Mouse (Mus musculus) embryonic facial prominence, embryonic 12.5 days (tissue): Measurements from ENCODE around the gene Plb1. TPM values are rescaled to one million over a fixed set of nuclear protein-coding genes. Genes with fewer than 3 reads are reported as not detected.
A peak's percentile ranks its signal among the peaks of the same experiment; 100 is the strongest.

Experiments used
- ATAC-seq: fragments of 200-750 bp; cut with Nextera tagmentation; 2 replicates; pipeline ENCODE4 v1.8.0; 2017; ENCODE audit not compliant: insufficient number of reproducible peaks, insufficient read depth, low FRiP score, low TSS enrichment
- H3K27ac ChIP-seq: fragments of 300-500 bp; sonication (generic); 2 replicates; pipeline ENCODE4 v1.5.1; 2016; ENCODE audit warnings: mild to moderate bottlenecking
- H3K27me3 ChIP-seq: fragments of 300-500 bp; sonication (generic); 2 replicates; pipeline ENCODE4 v1.6.1; 2016; ENCODE audit warnings: mild to moderate bottlenecking, moderate library complexity
- H3K36me3 ChIP-seq: fragments of 300-500 bp; sonication (generic); 2 replicates; pipeline ENCODE4 v1.6.1; 2016; ENCODE audit warnings: mild to moderate bottlenecking
- H3K4me1 ChIP-seq: fragments of 300-500 bp; sonication (generic); 2 replicates; pipeline ENCODE4 v1.6.1; 2016
- H3K4me2 ChIP-seq: fragments of 300-500 bp; sonication (generic); replicated peaks from 2 replicates; pipeline ENCODE4 v1.6.1; 2016; ENCODE audit warnings: mild to moderate bottlenecking, moderate library complexity
- H3K4me3 ChIP-seq: fragments of 300-500 bp; sonication (generic); 2 replicates; pipeline ENCODE4 v1.5.1; 2016; ENCODE audit warnings: mild to moderate bottlenecking
- H3K9ac ChIP-seq: fragments of 300-500 bp; sonication (generic); 2 replicates; pipeline ENCODE4 v1.6.1; 2016; ENCODE audit warnings: mild to moderate bottlenecking, moderate library complexity
- H3K9me3 ChIP-seq: fragments of 300-500 bp; sonication (generic); 2 replicates; pipeline ENCODE4 v1.6.1; 2016; ENCODE audit warnings: mild to moderate bottlenecking, moderate library complexity
- WGBS: fragments of 180-500 bp; shearing (Covaris S2); methylation state at CpG from one replicate; pipeline ENCODE4 v1.1.7; 2016; 5-methylcytosine and 5-hydroxymethylcytosine counted together
- polyA plus RNA-seq: library from polyadenylated mRNA; unstranded; fragments of >200 nt; fragmentation: Nextera tagmentation; extraction: Ambion mirVana; gene quantifications from 2 replicates; pipeline ENCODE4 v1.2.1, GENCODE M21; 2016

Plb1 gene
- polyA plus RNA-seq, 1 experiment from 2014 or later, result 0.22 TPM

DNA sequence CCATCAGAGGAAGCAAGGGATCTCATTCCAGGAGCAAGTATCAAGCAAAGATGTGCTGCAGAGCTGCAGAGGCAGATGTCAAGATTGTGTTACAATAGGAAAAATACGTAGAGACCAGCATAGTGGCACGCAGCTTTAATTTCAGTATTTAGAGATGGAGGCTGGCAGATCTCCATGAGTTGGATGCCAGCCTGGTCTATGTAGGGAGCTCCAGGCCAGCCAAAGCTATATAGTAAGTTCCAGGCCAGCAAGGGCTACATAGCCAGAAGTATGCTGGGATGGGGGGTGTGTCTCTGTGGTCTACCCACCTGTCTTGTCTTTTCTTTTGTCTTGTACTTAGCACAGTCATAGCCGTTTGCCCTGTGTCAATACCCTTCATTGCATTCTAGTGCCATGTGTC, 28.7 kb downstream of the Plb1 start:
- H3K9ac ChIP-seq, result no peak overlapping the region
- H3K27ac ChIP-seq, result no peak overlapping the region
- no peak overlapping the region for H3K4me2 ChIP-seq
- no peaks in the 10 kb centered on the region for H3K36me3 ChIP-seq
- H3K9me3 ChIP-seq, result no peaks in the 10 kb centered on the region
- no peaks in the 10 kb centered on the region for H3K27me3 ChIP-seq
- no peaks in the 10 kb centered on the region for H3K4me1 ChIP-seq
- WGBS, result 89% methylated on average over 3 of the region's 3 CpGs
- H3K4me3 ChIP-seq, result no peak overlapping the region
- ATAC-seq, result no peak

DNA sequence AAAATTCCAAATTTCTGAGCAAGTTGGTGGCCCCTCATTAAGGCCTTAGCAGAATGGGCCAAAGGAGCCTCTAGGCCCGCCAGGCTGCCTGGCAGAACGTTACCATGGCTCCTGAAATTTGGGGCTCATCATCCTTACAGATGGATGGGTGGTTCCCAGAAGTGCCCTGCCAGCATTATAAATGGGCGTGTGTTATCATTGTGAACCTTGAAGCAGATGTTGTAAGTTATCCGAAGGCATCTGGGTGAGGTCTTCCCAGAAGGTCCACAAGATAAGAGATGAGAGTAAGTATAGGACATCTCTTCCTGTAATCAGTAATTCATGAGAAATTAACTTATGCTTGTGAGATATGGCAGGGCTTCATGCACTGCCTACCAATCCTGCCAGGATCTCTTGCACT, 30.0 kb downstream of the Plb1 start:
- H3K4me1 ChIP-seq, result no peaks in the 10 kb centered on the region
- no peak overlapping the region for H3K9ac ChIP-seq
- no peak for ATAC-seq
- no peaks in the 10 kb centered on the region for H3K9me3 ChIP-seq
- no peaks in the 10 kb centered on the region for H3K27me3 ChIP-seq
- H3K4me3 ChIP-seq, result no peak overlapping the region
- H3K27ac ChIP-seq, result no peak overlapping the region
- H3K4me2 ChIP-seq, result no peak overlapping the region
- no peaks in the 10 kb centered on the region for H3K36me3 ChIP-seq
- WGBS, result 91% methylated on average over 4 of the region's 4 CpGs

DNA sequence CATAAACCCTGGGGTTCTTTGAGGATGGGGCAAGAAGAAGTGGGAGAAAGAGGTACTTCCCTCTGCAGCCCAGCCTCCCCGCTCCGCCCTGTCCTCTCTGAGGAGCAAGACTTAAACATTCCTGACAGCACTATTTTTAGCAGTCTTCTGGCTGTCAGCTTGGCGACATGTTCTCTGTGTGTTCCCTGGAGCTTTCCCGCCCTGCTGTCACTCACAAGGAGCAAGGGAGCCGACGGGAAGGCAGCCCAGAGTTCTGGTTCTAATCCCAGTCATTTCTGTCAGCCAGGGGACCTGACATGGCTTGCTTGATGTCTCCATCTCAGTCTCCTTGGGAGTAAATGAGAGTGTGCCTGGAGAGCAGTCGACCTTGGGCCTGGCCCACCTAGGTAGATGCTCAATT, 40.0 kb downstream of the Plb1 start:
- Histone ChIP-seq H3K27ac (no peak overlapping the region), H3K4me2 (no peak overlapping the region), H3K4me3 (no peak overlapping the region), H3K36me3 (no peaks in the 10 kb centered on the region), H3K27me3 (no peaks in the 10 kb centered on the region), H3K4me1 (peaks cover 3% of the 10 kb centered on the region; the same call in 1 of the 2 replicates), H3K9me3 (no peaks in the 10 kb centered on the region), H3K9ac (no peak overlapping the region)
- no peak for ATAC-seq
- 41% methylated on average over 7 of the region's 7 CpGs for WGBS

DNA sequence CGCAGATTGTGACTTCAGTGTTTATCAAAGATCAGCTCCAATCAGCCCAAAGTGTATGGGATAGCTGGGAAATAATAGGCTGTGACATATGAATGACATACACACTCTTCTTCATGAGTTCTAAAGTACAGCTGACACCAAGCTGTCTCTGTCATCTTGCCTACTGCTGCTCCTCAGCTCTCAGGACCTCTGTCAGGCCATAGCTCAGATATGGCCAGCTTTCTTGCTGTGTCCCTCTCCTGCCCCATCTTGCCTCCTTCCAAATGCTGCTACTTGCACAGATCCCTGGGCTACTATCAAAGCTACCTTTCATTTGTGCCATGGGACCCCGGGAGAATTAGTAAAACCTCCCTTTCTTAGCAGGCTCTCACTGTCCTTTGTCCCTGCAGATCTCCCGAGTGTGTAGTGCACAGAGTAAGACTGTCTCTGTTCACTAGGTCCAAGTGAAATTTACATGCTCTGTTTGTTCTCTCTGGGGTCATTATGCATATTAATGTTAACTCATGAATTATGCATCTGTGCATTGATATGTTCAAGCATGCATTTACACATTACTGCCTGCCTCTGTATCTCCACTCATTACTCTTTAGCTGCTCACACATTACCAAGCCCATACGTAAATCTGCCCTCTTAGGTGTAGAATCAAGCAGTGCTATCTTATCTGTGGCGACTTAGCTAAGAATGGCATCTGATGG, 45.6 kb downstream of the Plb1 start:
- ATAC-seq, result no peak
- Histone ChIP-seq H3K27ac (no peak overlapping the region), H3K27me3 (no peaks in the 10 kb centered on the region; the same call in 1 of the 2 replicates), H3K4me3 (no peak overlapping the region), H3K9me3 (no peaks in the 10 kb centered on the region), H3K9ac (no peak overlapping the region), H3K4me2 (no peak overlapping the region), H3K4me1 (peaks cover 5% of the 10 kb centered on the region; the same call in 1 of the 2 replicates), H3K36me3 (no peaks in the 10 kb centered on the region)
- WGBS, result 72% methylated on average over 5 of the region's 5 CpGs

DNA sequence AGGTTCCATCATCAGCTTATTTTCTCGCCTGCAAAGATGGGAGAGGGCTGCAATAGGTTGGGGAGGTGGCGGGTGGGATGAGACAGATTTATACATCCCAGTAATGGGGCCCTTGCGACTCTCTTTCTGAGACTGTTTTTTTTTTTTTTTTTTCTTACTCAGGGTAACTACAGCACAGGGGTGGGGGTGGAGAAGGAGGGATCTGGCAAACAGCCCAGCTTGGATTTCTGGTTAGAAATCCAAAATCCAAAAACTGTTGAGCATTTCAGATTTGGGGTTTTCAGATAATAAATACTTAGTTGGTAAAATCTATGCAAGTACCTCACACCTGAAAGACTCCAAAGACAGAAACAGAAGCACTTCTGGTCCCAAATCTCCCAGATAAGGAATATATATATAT, 47.6 kb downstream of the Plb1 start:
- H3K27me3 ChIP-seq, result no peaks in the 10 kb centered on the region; the same call in 1 of the 2 replicates
- no peaks in the 10 kb centered on the region for H3K36me3 ChIP-seq
- H3K9ac ChIP-seq, result no peak overlapping the region
- H3K9me3 ChIP-seq, result no peaks in the 10 kb centered on the region
- H3K27ac ChIP-seq, result no peak overlapping the region
- H3K4me2 ChIP-seq, result no peak overlapping the region
- ATAC-seq, result no peak
- no peak overlapping the region for H3K4me3 ChIP-seq
- H3K4me1 ChIP-seq, result peaks cover 5% of the 10 kb centered on the region; the same call in 1 of the 2 replicates
- WGBS, result 61% methylated on average over 3 of the region's 3 CpGs

DNA sequence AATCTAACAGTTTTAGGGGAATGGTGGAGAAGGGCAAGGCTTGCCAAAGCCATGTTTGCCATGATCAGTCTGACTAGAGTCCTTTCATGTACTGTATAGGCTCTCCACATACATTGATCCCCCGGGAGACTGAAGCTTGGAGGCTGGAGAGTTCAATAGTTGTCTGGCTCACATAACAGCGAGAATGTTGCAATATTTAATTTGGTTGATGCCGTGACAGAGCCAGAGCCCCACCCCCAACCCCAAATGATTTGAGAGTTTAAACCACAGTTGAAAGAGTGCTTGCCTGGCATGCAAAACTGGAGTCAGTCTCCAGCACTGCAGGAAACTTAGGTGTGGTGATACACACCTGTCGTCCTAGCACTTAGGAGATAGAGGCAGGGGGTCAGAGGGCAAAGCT, 49.8 kb downstream of the Plb1 start:
- H3K4me2 ChIP-seq, result no peak overlapping the region
- no peak for ATAC-seq
- 52% methylated on average over 4 of the region's 4 CpGs for WGBS
- H3K4me3 ChIP-seq, result no peak overlapping the region
- H3K9me3 ChIP-seq, result no peaks in the 10 kb centered on the region
- no peak overlapping the region for H3K9ac ChIP-seq
- no peak overlapping the region for H3K27ac ChIP-seq
- no peaks in the 10 kb centered on the region for H3K36me3 ChIP-seq
- no peaks in the 10 kb centered on the region; the same call in 1 of the 2 replicates for H3K27me3 ChIP-seq
- peaks cover 5% of the 10 kb centered on the region; the same call in 1 of the 2 replicates for H3K4me1 ChIP-seq

DNA sequence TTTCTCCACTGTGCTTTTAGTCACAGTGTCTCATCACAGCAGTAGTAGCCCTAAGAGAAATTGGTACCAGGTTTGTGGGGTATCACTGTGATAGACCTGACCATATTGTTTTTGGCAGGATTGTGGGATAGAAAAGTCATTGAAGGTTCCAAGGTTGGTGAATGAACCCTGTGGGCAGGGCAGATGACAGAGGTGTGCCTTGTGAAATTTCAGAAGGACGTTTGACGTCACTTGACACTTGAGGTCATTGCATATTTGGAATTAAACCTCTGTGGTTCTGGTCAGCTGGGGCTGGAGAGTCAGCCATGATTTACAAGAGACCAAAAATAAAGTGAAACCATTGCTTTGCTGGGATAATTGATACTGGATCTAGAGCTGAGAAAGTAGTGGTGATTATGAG, 50.9 kb downstream of the Plb1 start:
- ATAC-seq, result no peak
- Histone ChIP-seq H3K9me3 (no peaks in the 10 kb centered on the region), H3K36me3 (no peaks in the 10 kb centered on the region), H3K27me3 (no peaks in the 10 kb centered on the region; the same call in 1 of the 2 replicates), H3K27ac (no peak overlapping the region), H3K4me2 (no peak overlapping the region), H3K4me3 (no peak overlapping the region), H3K4me1 (peaks cover 5% of the 10 kb centered on the region; the same call in 1 of the 2 replicates), H3K9ac (no peak overlapping the region)
- WGBS, result 81% methylated on average over 2 of the region's 2 CpGs

DNA sequence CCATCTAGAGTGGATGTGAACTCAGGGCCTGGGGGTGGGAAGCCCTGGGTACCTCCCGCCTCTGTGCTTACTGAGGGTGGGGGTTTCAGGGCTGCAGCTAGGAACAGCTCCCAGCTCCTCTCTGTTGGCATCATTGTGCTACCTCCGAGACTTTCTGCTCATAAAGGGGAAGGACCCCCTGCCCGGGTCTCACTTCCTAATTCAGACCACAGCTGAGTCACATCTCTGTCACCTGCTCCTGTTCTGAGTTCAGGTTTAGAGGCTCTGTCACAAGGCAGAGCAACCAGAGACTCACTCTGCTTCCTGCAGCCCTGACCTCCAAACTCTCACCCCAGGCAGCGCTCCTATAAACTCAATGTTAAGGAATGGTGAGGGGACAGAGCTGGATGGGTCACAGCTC, 53.8 kb downstream of the Plb1 start:
- Histone ChIP-seq H3K27ac (no peak overlapping the region), H3K4me2 (no peak overlapping the region), H3K4me1 (peaks cover 5% of the 10 kb centered on the region; the same call in 1 of the 2 replicates), H3K9me3 (no peaks in the 10 kb centered on the region), H3K36me3 (no peaks in the 10 kb centered on the region), H3K27me3 (no peaks in the 10 kb centered on the region), H3K4me3 (no peak overlapping the region), H3K9ac (no peak overlapping the region)
- ATAC-seq, result no peak
- WGBS, result 79% methylated on average over 4 of the region's 4 CpGs

DNA sequence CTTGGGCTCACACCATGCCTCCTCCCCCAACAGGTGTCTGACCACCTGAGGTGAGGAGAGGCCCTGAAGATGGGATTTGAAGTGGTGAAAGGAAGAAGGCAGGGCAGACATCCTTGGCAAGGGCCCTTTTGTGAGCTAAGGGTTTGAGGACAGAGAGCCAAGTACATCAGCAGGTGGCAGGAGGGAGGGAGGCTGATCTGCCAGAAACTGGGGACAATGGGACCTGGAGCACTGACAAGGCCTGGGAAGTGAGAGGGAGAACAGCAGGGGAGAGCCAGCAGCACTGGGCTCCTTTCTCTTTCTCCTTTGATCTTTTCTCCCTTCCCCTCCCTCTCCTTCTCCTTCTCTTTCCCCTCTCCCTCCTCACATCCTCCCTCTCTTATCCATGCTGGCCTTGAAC, 55.5 kb downstream of the Plb1 start:
- Histone ChIP-seq H3K4me1 (no peaks in the 10 kb centered on the region), H3K27ac (no peak overlapping the region), H3K4me2 (no peak overlapping the region), H3K4me3 (no peak overlapping the region), H3K9me3 (no peaks in the 10 kb centered on the region), H3K9ac (no peak overlapping the region), H3K36me3 (no peaks in the 10 kb centered on the region), H3K27me3 (no peaks in the 10 kb centered on the region)
- ATAC-seq, result no peak

DNA sequence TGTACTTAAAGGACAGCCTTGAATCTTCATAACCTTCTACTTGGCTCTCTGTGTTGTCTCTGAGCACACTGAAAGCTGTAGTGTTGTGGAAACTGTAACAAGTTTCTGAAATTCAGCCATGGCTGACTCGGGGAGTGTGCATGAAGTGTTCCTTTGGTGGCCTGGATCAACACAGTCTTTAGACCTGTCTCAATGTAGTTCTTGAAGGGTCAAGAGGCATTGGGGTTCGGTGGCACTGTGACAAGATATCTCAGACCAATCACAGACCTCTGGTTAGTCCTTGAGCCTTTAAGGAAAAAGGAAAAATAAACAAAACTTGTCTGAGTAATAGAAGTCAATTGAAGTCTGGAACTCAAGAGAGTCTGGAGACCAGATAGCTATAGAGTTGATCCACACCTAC, 58.8 kb downstream of the Plb1 start:
- Histone ChIP-seq H3K4me1 (no peaks in the 10 kb centered on the region), H3K36me3 (no peaks in the 10 kb centered on the region), H3K27me3 (no peaks in the 10 kb centered on the region), H3K4me3 (no peak overlapping the region), H3K27ac (no peak overlapping the region), H3K9ac (no peak overlapping the region), H3K9me3 (no peaks in the 10 kb centered on the region), H3K4me2 (no peak overlapping the region)
- ATAC-seq, result no peak
- WGBS, result 70% methylated on average over 2 of the region's 2 CpGs

DNA sequence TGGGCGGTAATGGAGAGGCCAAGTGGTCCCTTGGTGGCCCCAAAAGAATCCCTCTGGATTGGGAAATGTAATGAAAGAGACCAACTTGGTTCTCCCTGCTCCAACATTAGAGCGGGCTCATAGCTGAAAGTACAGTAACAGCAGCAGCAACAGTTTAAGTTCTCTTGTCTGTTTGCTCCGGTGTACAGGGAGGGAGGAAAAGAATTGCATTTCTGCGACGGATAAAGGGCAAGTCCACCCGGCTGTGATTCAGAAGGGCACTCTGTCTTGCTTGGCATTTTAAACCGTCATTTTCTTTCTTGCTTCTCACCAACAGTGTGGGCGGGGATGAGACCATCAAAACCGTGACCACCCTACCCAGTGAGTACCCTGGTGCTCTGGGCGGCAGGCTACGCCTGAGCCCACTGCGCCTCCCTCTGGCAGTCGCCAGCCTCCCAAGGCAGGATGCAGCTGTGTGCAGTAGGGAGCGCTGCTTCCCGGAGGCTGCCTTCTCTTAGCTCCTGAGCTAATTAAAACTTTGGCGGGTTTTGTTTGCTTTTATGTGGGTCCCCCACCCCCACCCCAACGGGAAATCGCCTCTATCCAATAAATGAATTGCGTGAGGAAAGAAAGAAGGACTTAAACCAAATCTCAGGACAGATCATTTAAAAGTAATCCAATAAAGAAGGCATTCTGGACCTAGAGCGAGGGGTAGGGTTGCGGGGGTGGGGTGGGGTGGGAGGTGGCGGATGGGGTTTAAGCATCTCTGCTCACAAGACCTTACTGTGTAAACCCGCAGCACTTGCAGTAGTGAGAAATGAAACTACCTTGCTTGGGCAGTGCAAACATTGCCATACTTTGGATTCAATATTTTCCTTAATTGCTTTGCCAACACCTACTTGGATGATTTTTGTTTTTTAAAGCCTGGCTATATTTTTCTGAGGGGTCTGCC, 70.7 kb downstream of the Plb1 start:
- WGBS, result 8% methylated on average over 23 of the region's 23 CpGs

DNA sequence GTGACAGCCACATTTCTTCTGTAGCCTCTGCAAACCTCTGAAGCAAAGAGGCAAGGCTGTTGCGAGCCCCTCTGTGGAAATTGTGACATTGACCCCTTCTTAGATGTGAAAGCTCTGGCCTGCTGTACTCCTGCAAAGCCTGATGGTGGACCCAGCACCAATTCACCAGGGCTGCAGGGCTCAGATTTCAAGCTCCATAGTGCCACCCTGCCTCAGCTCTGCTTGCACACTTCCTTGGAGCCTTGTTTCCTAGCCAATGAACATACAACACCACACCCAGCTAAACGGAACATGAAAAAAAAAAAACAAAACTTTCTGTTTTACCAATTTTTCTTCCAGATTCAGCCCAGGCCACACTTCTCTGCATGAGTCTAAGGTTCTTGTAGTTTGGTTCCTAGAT, 74.6 kb downstream of the Plb1 start:
- no peak overlapping the region for H3K9ac ChIP-seq
- 70% methylated on average over 2 of the region's 2 CpGs for WGBS
- H3K27me3 ChIP-seq, result no peaks in the 10 kb centered on the region
- H3K36me3 ChIP-seq, result no peaks in the 10 kb centered on the region
- ATAC-seq, result no peak
- no peak overlapping the region for H3K4me2 ChIP-seq
- H3K9me3 ChIP-seq, result no peaks in the 10 kb centered on the region
- no peak overlapping the region for H3K4me3 ChIP-seq
- 0 out of 2 replicates have a peak, but pooled peaks cover 7% of the 10 kb centered on the region for H3K4me1 ChIP-seq
- H3K27ac ChIP-seq, result no peak overlapping the region

More for the DNA sequence above, 70.7 kb downstream of the Plb1 start:
- Histone ChIP-seq H3K36me3 (no peaks in the 10 kb centered on the region), H3K9me3 (no peaks in the 10 kb centered on the region), H3K27me3 (no peaks in the 10 kb centered on the region), H3K4me1 (0 out of 2 replicates have a peak, but pooled peaks cover 7% of the 10 kb centered on the region), H3K4me2 (peak overlapping the region; percentile 51), H3K9ac (no peak overlapping the region), H3K27ac (no peak overlapping the region), H3K4me3 (peak overlapping the region; percentile 12)
- ATAC-seq, result peak; percentile 82; the same call in 1 of the 2 replicates
